Mouse (Mus musculus) forebrain, embryonic 13.5 days (tissue): Measurements from ENCODE around the gene Sardh. TPM values are rescaled to one million over a fixed set of nuclear protein-coding genes. Genes with fewer than 3 reads are reported as not detected.

Experiments used
- ATAC-seq: fragments of 200-750 bp; cut with Nextera tagmentation; 2 replicates; pipeline ENCODE4 v1.8.0; 2017
- H3K27ac ChIP-seq: fragments of 300-500 bp; sonication (generic); 2 replicates; pipeline ENCODE4 v1.5.1; 2015; ENCODE audit warnings: inconsistent platforms, mild to moderate bottlenecking, moderate library complexity
- H3K27me3 ChIP-seq: fragments of 300-500 bp; sonication (generic); 2 replicates; pipeline ENCODE4 v1.6.1; 2015; ENCODE audit warnings: mild to moderate bottlenecking, inconsistent platforms
- H3K36me3 ChIP-seq: fragments of 300-500 bp; sonication (generic); 2 replicates; pipeline ENCODE4 v1.6.1; 2015; ENCODE audit warnings: mild to moderate bottlenecking, inconsistent platforms; ENCODE audit not compliant: poor library complexity, severe bottlenecking
- H3K4me1 ChIP-seq: fragments of 300-500 bp; sonication (generic); 2 replicates; pipeline ENCODE4 v1.6.1; 2015; ENCODE audit warnings: inconsistent platforms
- H3K4me2 ChIP-seq: fragments of 300-500 bp; sonication (generic); 2 replicates; pipeline ENCODE4 v1.6.1; 2015; ENCODE audit warnings: inconsistent platforms, mild to moderate bottlenecking, moderate library complexity
- H3K4me3 ChIP-seq: fragments of 300-500 bp; sonication (generic); 2 replicates; pipeline ENCODE4 v1.5.1; 2015; ENCODE audit warnings: mild to moderate bottlenecking, inconsistent platforms
- H3K9ac ChIP-seq: fragments of 300-500 bp; sonication (generic); 2 replicates; pipeline ENCODE4 v1.6.1; 2015; ENCODE audit warnings: mild to moderate bottlenecking, inconsistent platforms
- H3K9me3 ChIP-seq: fragments of 300-500 bp; sonication (generic); replicated peaks from 2 replicates; pipeline ENCODE4 v1.6.1; 2016; ENCODE audit warnings: inconsistent platforms
- WGBS: fragments of 180-500 bp; shearing (Covaris S2); methylation state at CpG from one replicate; pipeline ENCODE4 v1.1.7; 2015; 5-methylcytosine and 5-hydroxymethylcytosine counted together
- polyA plus RNA-seq: library from polyadenylated mRNA; unstranded; fragments of >200 nt; fragmentation: Nextera tagmentation; extraction: Ambion mirVana; gene quantifications from 2 replicates; pipeline ENCODE4 v1.2.1, GENCODE M21; 2015

The Sardh gene
- polyA plus RNA-seq, 1 experiment from 2014 or later = 2.1 TPM

GRCm38 (mm10) chr2:27251434-27251833, 3.3 kb upstream of the Sardh start:
- no peaks in the 10 kb centered on the region for H3K9me3 ChIP-seq
- H3K36me3 ChIP-seq = no peaks in the 10 kb centered on the region
- no peak for ATAC-seq
- no peak overlapping the region for H3K27ac ChIP-seq
- no peak overlapping the region for H3K4me2 ChIP-seq
- no peak overlapping the region for H3K4me3 ChIP-seq
- H3K9ac ChIP-seq = no peak overlapping the region
- peaks cover 7% of the 10 kb centered on the region for H3K4me1 ChIP-seq
- H3K27me3 ChIP-seq = no peaks in the 10 kb centered on the region

GRCm38 (mm10) chr2:27247487-27247863, 662 bp downstream of the Sardh start:
- Histone ChIP-seq H3K4me3 (no peak overlapping the region), H3K27ac (no peak overlapping the region), H3K9ac (no peak overlapping the region), H3K4me1 (peaks cover 7% of the 10 kb centered on the region), H3K36me3 (no peaks in the 10 kb centered on the region), H3K9me3 (no peaks in the 10 kb centered on the region), H3K27me3 (no peaks in the 10 kb centered on the region), H3K4me2 (no peak overlapping the region)
- WGBS = 58% methylated on average over 2 of the region's 2 CpGs
- no peak for ATAC-seq

GRCm38 (mm10) chr2:27246712-27247486, 1.2 kb downstream of the Sardh start:
- Histone ChIP-seq H3K9me3 (no peaks in the 10 kb centered on the region), H3K27ac (no peak overlapping the region), H3K27me3 (no peaks in the 10 kb centered on the region), H3K4me3 (no peak overlapping the region), H3K4me2 (no peak overlapping the region), H3K9ac (no peak overlapping the region; the same call in 1 of the 2 replicates), H3K4me1 (peaks cover 7% of the 10 kb centered on the region), H3K36me3 (no peaks in the 10 kb centered on the region)
- ATAC-seq = peak; percentile 50; the same call in 1 of the 2 replicates
- WGBS = 50% methylated on average over 7 of the region's 7 CpGs

- H3K4me2 ChIP-seq = no peak overlapping the region
- no peak overlapping the region for H3K27ac ChIP-seq
- WGBS = 63% methylated on average over 7 of the region's 7 CpGs
- no peaks in the 10 kb centered on the region for H3K9me3 ChIP-seq
- H3K36me3 ChIP-seq = no peaks in the 10 kb centered on the region
- H3K27me3 ChIP-seq = no peaks in the 10 kb centered on the region
- H3K9ac ChIP-seq = no peak overlapping the region
- peaks cover 7% of the 10 kb centered on the region for H3K4me1 ChIP-seq
- no peak for ATAC-seq
- H3K4me3 ChIP-seq = no peak overlapping the region
Observed at GRCm38 (mm10) chr2:27245947-27246346, 2.2 kb downstream of the Sardh start.

GRCm38 (mm10) chr2:27237342-27237741, 10.8 kb downstream of the Sardh start:
- no peak overlapping the region for H3K4me2 ChIP-seq
- 22% methylated on average over 4 of the region's 4 CpGs for WGBS
- H3K4me3 ChIP-seq = no peak overlapping the region
- H3K27ac ChIP-seq = no peak overlapping the region
- H3K4me1 ChIP-seq = 0 out of 2 replicates have a peak, but pooled peaks cover 3% of the 10 kb centered on the region
- no peaks in the 10 kb centered on the region for H3K9me3 ChIP-seq
- no peaks in the 10 kb centered on the region for H3K36me3 ChIP-seq
- H3K9ac ChIP-seq = no peak overlapping the region
- peak; percentile 48; the same call in 1 of the 2 replicates for ATAC-seq
- no peaks in the 10 kb centered on the region for H3K27me3 ChIP-seq

DNA sequence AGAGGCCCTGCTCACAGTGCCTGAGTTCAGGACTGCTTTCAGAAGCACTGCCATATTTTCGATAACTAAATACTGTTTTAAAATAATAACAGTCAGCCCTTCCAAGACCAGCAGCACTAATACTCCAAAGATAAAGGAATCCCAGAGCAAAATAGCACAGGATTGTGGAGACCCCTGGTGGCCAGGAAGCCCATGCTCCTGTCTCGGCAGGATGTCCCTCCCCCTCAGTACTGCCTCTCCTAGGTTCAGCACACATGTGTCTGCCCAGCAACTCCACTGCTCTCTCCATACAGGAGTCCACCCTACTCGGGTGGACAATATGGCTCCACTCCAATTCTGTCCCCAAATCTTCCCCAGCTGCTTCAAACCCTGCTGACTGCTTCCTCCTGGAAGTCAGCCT, 12.4 kb downstream of the Sardh start:
- H3K27me3 ChIP-seq = no peaks in the 10 kb centered on the region
- H3K27ac ChIP-seq = no peak overlapping the region
- H3K9me3 ChIP-seq = no peaks in the 10 kb centered on the region
- no peak overlapping the region for H3K4me2 ChIP-seq
- H3K4me1 ChIP-seq = 0 out of 2 replicates have a peak, but pooled peaks cover 7% of the 10 kb centered on the region
- peak; percentile 69; the same call in 1 of the 2 replicates for ATAC-seq
- WGBS = 21% methylated on average over 3 of the region's 3 CpGs
- H3K9ac ChIP-seq = no peak overlapping the region
- no peak overlapping the region for H3K4me3 ChIP-seq
- H3K36me3 ChIP-seq = no peaks in the 10 kb centered on the region

- Histone ChIP-seq H3K4me2 (no peak overlapping the region), H3K9ac (no peak overlapping the region), H3K27ac (no peak overlapping the region), H3K4me3 (no peak overlapping the region), H3K9me3 (no peaks in the 10 kb centered on the region), H3K36me3 (no peaks in the 10 kb centered on the region), H3K27me3 (no peaks in the 10 kb centered on the region), H3K4me1 (0 out of 2 replicates have a peak, but pooled peaks cover 7% of the 10 kb centered on the region)
- no peak for ATAC-seq
- 28% methylated on average over 7 of the region's 7 CpGs for WGBS
Observed at GRCm38 (mm10) chr2:27232376-27232775, 15.8 kb downstream of the Sardh start.

DNA sequence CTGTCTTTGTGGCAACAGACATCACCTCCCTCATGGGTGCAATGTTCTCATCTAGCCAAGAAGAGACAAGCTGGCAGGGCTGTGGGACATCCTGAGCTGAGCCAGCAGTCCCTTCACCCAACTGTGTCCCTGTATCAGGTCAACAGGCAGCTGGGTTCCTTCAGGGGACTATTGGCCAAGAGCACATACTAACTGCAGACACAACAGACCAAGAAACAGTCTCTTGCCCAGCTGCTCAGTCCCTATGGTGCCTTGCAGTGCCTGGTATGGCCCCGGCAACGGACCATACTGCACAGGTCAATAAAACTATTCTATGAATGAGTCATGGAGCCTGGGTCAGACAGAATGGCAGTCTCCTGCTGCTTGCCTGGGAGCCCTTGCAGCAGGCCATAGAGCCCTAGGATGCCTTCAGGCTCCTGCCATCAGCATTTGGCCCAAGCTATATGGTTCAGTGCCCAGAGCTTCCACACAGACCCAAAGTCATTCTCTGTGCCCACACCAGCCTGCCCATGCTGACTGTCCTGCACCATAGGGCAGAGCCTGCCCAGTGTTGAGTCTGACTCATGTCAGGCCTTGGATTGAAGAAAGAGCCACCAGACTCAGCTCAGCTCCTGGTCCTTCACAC, 18.5 kb downstream of the Sardh start:
- H3K27me3 ChIP-seq = no peaks in the 10 kb centered on the region
- 100% methylated on average over 2 of the region's 2 CpGs for WGBS
- H3K9ac ChIP-seq = no peak overlapping the region
- no peak overlapping the region for H3K27ac ChIP-seq
- H3K4me3 ChIP-seq = no peak overlapping the region
- no peaks in the 10 kb centered on the region for H3K9me3 ChIP-seq
- 0 out of 2 replicates have a peak, but pooled peaks cover 7% of the 10 kb centered on the region for H3K4me1 ChIP-seq
- H3K36me3 ChIP-seq = no peaks in the 10 kb centered on the region
- no peak overlapping the region for H3K4me2 ChIP-seq
- ATAC-seq = no peak

- WGBS = 78% methylated on average over 5 of the region's 5 CpGs
- Histone ChIP-seq H3K36me3 (no peaks in the 10 kb centered on the region), H3K4me1 (0 out of 2 replicates have a peak, but pooled peaks cover 7% of the 10 kb centered on the region), H3K9me3 (no peaks in the 10 kb centered on the region), H3K27me3 (no peaks in the 10 kb centered on the region), H3K27ac (no peak overlapping the region), H3K4me3 (no peak overlapping the region), H3K4me2 (no peak overlapping the region), H3K9ac (no peak overlapping the region)
- ATAC-seq = no peak
Observed at GRCm38 (mm10) chr2:27228809-27229480, 19.2 kb downstream of the Sardh start.

DNA sequence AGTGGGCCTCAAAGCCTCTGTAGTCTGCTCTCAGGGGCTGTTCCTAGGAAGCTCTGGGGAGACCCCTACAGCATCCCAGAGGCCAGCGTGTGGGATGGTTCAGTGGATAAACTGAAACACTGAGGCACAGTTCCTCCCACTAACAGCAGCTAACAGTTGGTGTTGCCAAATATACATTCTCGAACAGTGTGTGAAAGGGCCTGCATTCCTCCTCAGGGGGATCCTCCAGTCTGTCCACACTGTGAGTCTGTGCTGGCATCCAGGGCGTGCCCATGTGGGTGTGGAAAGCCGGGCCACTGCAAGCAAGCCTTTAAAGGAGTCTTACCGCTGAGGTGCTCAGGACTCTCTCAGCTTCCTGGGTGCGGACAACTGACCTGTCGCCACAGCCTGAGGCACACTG, 21.6 kb downstream of the Sardh start:
- Histone ChIP-seq H3K27ac (no peak overlapping the region), H3K9me3 (no peaks in the 10 kb centered on the region), H3K9ac (no peak overlapping the region), H3K4me1 (no peaks in the 10 kb centered on the region; the same call in 1 of the 2 replicates), H3K4me2 (no peak overlapping the region), H3K36me3 (no peaks in the 10 kb centered on the region), H3K4me3 (no peak overlapping the region), H3K27me3 (no peaks in the 10 kb centered on the region)
- no peak for ATAC-seq
- WGBS = 65% methylated on average over 7 of the region's 7 CpGs

- no peaks in the 10 kb centered on the region for H3K27me3 ChIP-seq
- H3K9ac ChIP-seq = no peak overlapping the region
- H3K4me2 ChIP-seq = no peak overlapping the region
- 81% methylated on average over 7 of the region's 7 CpGs for WGBS
- ATAC-seq = no peak
- H3K9me3 ChIP-seq = no peaks in the 10 kb centered on the region
- H3K4me3 ChIP-seq = no peak overlapping the region
- no peaks in the 10 kb centered on the region for H3K36me3 ChIP-seq
- no peak overlapping the region for H3K27ac ChIP-seq
- H3K4me1 ChIP-seq = peaks cover 6% of the 10 kb centered on the region
Observed at GRCm38 (mm10) chr2:27223012-27223421, 25.1 kb downstream of the Sardh start.

DNA sequence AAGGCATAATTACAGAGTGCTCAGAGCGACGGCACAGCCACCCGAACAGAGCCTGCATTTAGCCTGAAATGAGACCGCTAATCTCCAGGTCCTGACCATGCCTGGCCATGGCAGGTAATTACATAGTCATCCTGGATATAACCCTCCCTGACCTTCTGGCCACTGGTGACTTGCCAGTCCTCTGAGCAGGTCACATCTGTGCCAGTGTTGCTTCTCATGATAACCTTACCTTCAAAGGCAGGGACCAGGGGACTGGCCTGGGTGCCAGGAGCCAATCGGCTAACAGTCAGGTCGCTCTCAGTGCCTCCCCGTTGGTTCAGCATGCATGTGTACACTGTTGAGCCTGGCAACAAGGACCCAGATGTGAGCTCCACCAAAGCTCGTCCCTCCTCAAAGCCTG, 29.6 kb downstream of the Sardh start:
- Histone ChIP-seq H3K27me3 (no peaks in the 10 kb centered on the region), H3K4me3 (no peak overlapping the region), H3K27ac (no peak overlapping the region), H3K4me2 (no peak overlapping the region), H3K9ac (no peak overlapping the region), H3K9me3 (no peaks in the 10 kb centered on the region), H3K4me1 (peaks cover 7% of the 10 kb centered on the region), H3K36me3 (no peaks in the 10 kb centered on the region)
- ATAC-seq = no peak
- 84% methylated on average over 8 of the region's 8 CpGs for WGBS
